Mouse (Mus musculus): ENCODE data around the gene Dcaf8.

Dcaf8 gene

DNA sequence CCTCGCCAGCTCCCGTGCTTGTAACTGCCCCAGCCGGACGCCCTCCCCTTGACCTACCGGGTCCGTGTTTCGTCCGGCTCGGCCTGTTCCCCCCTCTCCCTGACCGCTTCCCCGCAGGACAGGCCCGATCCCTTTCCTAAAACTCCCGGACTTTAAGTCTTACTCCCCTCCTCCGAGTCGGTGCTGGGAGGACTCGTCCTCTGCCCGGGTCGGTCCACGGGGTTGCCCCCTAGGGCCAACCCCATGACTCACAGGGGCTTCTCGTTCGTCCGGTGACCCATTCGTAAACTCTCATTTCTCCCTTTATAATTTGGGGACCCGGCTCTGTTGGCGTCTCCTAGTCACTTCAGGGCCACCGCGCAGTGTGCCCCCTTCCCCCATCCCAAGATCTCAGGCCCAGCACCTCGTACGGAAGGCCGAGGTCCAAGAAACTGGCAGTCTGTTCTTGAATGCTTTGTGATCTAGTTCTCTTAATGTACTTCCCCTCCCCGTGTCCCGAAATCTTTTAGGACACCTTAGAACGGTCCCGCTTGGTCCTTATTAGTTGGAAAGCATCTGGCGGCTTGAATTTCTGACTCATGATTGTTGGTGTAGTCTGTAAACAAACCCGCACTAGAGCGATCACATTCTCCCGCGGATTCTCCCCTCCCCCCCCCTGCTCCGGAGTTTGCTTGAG, 533 bp downstream of the Dcaf8 start:
- DNase-seq (ENCODE audit: low spot score) = peak; percentile 82

DNA sequence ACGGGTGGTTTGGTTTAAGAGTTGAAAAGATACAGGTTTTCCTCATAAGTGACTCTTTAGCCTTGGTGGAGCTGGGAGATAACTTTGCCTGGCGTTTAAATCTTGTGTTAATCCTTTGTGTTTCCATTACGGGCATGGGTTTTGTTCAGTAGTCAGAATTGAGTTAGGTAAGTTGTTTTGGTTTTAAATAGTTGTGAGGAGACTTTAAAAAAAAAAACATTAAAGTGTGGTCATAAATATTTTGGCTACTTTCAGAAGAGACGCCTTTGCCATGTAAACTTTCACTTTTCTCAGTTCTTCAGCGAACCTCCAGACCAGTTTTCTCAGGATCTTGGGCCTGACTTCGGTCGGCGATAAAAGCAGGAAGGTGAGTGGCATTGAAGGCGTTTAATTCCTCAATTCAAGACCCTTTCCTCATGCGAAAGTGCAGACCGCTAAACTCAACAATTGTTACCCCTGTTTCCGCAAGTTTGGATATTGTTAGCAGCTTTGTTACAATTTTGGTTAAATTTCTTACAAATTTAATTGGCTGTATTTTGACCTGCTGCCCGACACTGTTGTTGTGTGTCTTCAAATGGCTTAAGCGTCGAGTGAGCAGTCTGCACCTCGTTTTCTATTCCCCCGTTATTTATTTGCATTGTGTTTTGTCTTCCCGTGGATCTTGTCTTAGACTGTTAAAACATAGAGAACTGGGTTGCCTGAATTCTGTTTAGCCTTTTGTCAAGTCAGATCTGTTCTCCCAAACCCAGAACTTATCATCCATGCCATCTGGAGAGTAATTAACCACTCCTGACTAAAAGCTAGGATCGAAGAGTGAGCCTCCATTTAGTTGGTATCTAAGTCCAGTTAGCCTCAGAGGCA, 1.3 kb downstream of the Dcaf8 start:
- no peak for DNase-seq (ENCODE audit: low spot score)

DNA sequence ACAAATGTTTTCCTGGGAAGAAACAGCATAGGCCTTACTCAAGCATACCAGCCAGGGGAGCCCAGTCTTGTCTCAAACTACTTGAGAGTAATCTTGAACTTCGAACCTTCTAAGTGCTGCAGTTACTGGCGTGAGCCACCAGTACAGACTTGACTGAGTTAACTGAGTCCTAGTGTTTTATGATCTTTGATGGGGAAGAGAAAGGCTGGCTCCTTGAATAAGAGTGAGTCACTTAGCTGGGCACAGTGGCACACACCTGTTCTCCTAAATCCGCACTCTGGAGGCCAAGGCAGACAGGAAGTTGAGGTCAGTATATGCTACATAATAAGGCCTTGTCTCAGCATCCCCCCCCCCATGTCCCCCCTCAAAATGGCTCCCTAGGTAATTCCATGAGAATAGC, 6.7 kb downstream of the Dcaf8 start:
- no peak for DNase-seq (ENCODE audit: low spot score)

DNA sequence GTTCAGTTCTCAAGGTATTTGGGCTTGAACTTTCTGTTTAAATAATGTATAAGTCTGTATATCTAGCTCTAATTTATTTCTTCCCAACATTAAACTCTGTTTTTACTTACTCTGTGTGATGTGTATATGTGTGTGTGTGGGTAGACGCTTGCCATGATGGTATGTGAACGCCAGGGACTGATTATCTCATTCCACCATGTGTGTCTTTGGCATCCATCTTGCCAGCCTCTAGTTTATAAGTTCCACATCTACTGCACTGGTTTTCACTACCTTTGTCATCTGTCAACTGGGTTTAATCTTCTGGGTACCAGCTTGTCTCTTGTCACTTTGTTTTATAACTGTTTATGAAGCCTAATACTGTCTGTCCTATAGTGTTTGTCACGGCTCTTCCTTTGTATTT, 7.6 kb downstream of the Dcaf8 start:
- no peak for DNase-seq (ENCODE audit: low spot score)

DNA sequence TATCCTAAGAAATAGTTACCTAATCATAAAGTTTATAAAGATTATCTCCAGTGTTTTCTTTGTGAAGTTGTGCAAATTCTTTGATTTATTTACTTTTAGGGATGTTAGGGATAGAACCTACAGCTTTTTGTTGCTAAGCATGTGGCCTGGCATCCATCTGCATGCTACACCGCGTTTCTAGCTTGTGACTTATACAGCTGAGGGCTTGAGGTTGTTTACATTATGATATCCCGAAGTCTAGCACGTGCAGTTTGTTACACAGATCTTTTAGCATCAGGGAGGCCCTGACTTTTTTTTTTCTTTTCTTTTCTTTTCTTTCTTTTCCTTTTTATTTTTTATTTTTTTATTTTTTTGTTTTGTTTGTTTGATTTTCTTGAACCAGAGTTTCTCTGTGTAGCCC, 12.1 kb downstream of the Dcaf8 start:
- DNase-seq (ENCODE audit: low spot score) = no peak

DNA sequence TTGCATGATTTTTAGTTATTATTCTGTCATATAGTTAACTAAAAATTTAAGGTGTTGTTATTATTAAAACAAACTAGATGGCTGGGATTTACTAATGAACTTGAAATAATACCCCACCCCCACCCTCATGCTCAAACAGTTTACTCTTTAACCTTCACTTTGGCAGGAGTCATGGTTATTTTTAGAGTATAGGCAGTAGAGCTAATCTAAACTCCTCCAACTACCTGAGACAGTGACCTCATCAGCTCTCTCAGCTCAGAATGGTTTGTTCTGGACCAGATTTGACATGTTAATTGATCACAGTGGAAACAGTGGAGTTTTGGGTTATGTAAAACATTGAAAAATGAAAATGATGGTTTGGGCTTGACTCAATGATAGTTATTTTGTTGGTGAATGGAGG, 12.6 kb downstream of the Dcaf8 start:
- no peak for DNase-seq (ENCODE audit: low spot score)

DNA sequence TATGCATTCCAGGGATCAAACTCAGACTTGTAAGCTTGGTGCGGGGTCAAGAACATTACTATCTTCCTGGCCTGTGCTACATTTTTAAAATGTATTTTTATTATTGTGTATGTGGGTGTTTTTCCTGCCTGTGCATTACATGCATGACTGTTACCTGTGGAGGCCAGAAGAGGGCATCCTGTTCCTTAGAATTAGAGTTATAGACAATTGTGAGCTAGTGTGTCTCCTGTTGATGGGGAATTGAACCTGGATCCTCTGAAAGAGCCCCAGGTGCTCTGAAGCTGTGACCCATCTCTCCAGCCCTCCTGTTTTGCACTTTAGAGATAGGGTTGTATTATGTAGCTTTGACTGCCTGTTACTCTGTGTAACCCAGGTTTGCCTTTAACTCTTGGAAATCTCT, 14.1 kb downstream of the Dcaf8 start:
- no peak for DNase-seq (ENCODE audit: low spot score)

DNA sequence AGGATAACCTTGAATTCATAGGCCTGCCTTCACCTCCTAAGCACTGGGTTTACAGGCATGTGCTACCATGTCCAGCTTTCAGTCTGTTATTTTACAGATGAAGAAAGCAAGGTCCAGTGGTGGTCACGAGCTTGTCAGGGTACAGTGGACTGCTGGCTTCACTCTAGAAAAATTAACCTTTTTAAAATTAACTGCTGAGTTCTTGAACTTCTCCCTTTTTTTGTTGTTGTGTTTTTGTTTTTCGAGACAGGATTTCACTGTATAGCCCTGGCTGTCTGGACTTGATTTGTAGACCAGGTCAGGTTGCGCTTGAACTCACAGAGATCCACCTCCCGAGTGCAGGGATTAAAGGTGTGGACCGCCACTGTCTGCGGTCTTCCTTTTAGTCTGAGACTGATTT, 15.1 kb downstream of the Dcaf8 start:
- no peak for DNase-seq (ENCODE audit: low spot score)

DNA sequence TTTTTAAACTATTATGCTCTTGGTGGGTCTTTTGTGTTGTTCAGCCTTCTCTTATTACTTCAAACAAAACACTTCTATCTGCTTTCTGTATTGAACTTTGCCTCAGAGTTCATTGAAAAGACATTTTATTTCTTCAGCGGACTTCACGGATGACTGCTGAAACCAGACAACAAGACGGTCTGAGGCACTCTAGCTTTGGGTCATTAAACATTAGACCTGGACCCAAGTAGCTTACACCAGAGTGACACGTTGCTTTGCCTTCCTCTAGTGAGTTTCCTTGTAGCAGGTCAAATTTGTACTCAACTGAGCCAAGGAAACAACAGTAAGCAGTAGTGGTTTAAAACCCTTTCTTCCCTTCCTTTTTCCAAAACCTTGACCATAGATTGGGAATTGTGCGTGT, 20.0 kb downstream of the Dcaf8 start:
- DNase-seq (ENCODE audit: low spot score) = no peak

DNA sequence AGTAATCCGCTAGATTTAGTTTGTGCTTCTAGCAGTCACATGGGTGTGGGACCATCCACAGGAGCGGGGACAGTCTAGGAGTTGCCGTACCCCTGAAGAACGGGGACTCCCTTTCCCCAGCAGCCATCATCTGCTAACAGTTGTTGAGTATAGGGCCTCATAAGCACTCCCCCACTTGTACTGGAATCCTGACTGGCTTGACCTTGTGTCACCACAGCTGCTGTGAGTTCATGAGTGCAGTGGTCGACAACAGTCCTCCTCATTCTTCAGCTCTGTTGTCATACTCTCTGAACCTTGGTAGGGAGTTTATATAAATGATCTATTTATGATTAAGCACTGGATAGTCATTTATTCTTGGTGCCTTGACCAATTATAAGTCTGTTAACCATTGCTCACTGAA, 21.9 kb downstream of the Dcaf8 start:
- DNase-seq (ENCODE audit: low spot score) = no peak

DNA sequence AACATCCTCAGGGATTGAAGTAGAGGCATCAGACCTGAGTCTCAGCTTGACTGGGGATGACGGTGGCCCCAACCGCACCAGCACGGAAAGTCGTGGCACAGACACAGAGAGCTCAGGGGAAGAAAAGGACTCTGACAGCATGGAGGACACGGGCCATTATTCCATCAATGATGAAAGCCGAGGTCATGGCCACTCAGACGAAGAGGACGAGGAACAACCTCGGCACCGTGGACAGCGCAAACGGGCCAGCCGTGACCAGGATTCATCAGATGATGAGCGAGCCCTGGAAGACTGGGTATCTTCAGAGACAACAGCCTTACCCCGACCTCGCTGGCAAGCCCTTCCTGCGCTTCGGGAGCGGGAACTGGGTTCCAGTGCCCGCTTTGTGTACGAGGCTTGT, 24.5 kb downstream of the Dcaf8 start:
- DNase-seq (ENCODE audit: low spot score) = no peak

DNA sequence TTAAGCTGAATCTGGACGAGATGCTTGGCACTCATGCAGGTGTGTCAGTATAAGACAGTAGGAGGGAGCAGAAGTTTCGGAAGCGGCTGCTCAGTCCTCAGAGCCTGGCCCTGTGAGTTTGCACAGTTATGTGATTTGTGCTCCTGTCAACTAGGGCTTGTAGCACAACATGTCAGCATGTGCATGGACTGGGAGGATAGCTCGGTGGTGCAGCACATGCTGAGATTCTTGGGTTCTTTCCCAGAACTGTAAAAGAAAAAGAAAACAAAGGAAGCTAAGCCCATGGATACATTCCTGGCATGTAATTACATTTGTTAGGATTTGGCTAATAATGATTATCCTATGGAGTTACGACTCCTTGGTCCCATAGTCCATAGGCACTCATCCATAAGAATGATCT, 25.3 kb downstream of the Dcaf8 start:
- DNase-seq (ENCODE audit: low spot score) = no peak

DNA sequence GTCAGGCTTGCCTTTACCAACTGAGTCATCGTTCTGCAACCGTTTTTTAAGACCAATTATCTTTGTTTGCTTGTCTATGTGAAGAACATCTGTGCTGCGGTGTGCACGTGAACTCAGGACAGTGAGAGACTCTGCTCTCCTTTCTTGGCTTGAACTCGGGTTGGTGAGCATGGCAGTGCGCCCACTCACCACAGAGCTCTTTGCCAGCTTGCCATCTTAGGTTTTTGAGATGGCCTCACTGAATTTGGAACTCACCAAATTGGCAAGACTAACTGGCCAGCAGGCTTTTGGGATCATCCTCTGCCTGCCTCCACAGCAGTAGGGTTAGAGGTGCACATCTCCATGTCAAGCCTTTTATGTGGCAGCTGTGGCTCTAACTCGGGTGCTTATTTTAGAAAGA, 29.9 kb downstream of the Dcaf8 start:
- no peak for DNase-seq (ENCODE audit: low spot score)

DNA sequence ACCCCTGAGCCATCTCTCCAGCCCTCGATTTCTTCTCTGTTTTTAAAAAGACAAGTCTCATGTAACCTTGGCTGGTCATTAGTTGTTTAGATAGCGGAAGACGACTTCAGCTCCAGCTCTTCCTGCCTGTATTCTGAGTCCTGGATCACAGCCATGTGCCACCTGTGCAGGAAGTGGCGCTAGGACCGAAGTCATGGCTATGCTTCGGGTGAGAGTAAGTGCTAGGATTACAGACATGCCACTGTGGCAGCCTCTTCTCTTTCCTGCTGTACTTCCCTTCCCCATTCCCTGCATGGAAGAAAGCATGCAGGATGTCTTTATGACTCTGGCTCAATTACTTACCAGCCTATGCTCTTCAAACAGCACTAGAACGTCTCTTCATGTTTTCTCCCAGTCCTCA, 31.2 kb downstream of the Dcaf8 start:
- no peak for DNase-seq (ENCODE audit: low spot score)

DNA sequence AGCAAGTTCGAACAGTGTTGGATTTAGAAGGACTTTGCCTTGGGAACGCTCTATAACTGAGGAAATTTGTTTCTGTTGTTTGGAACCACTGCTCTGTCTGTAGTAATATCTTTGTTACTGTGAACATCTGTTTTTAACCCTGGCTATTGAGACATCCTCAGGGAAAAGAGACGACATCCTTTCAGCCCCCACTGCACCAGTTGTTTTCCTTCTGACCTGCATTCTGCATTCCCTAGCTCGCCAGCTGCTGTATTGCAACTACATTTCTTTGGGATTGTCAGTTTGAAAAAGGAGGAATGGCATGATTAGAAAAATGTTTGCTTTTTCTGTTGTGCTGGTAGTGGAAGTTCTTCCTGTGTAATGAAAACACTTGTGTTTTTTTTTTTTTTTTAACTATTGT, 33.0 kb downstream of the Dcaf8 start:
- DNase-seq (ENCODE audit: low spot score) = no peak

DNA sequence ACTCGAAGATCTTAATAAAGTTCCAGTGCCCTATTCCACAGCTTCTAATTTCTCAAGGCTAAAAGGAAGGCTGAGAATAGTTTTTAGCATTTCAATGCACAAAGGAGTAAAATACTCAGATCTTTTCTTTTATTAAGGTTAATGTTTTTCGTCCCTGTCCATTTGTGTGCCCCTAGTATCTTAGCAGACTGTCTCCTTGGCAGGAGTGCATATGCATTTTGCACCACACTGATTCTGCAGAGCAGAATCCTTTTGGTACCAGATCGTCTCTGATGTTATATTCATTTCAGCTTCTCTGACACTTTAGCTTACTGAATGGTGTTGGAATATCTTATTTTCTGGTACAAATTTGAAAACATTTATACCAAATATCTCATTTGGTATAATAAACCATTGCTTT, 33.9 kb downstream of the Dcaf8 start:
- DNase-seq (ENCODE audit: low spot score) = no peak

DNA sequence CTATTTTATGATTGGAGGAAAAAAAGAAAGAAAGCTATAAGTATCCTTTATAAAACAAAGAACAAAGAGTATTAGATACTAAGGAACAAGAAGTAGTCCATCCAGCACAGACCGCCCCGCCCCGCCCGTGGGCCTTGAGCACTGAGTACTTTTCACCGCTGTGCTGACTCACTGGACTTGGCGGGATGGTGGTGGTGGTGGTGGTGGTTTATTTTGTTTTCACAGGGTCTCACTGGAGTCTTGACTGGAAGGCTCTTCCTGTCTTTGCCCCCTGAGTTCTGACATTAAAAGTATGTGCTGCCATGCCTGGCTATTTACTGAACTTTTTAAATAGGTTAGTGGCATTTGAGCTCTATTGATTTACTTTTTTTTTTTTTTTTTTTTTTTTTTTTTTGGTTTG, 35.2 kb downstream of the Dcaf8 start:
- no peak for DNase-seq (ENCODE audit: low spot score)

DNA sequence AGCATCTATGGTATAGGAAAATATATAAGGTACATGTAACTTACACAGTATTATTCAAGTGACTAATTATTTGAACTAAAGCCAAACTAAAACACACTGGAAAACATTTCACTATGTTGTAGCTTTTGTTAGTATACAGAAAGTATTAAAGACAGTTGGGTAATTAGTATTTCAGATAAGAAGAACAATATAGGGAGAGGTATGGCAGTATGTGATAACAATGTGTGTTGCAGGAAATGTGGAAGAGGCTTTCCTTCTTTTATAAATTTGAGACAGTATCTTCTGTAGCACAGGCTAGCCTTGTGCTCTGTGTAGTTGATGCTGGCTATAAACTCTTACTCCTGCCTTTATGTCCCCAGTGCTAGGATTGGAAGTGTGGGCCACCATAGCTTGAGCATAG, 36.0 kb downstream of the Dcaf8 start:
- DNase-seq (ENCODE audit: low spot score) = no peak

DNA sequence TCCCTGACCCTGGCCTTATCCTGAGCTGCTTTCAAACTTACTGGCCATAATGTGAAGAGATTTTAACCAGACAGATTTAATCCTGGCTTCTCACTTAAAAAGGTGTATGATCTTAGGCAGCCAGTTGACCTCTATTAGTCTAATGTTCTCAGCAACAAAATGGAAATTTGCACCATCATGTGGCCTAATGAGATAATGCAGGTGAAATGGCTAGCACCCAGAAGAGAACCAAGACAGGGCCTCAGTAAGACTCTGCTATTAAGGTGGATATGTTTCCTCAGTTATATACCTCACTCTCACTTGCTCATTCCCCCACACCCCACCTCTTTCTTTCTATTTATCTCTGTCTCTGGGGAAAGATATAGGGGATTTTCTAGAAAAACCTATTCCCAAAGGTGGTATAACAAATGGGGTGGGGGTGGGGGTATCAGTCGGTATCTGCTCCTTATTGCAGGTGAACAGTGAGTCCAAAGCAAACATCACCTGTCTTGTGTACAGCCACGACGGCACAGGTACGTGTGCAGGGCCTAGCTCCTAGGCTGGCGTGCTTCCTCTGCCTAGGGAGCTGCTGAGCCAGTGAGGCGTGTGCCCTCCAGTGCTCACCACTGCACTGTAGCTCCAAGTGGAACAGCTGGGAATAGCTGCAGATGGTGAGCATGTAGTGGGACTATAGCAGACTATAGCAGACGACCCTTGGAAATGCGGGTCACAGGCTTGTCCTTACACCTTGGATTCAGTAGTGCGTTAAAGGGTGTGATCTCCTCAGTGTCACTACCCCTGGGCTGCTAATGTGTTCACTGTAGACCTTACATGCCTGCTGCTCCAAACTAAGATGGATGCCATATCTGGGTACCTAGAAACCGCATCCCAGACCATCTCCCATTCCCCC, 38.8 kb downstream of the Dcaf8 start:
- no peak for DNase-seq (ENCODE audit: low spot score)

DNA sequence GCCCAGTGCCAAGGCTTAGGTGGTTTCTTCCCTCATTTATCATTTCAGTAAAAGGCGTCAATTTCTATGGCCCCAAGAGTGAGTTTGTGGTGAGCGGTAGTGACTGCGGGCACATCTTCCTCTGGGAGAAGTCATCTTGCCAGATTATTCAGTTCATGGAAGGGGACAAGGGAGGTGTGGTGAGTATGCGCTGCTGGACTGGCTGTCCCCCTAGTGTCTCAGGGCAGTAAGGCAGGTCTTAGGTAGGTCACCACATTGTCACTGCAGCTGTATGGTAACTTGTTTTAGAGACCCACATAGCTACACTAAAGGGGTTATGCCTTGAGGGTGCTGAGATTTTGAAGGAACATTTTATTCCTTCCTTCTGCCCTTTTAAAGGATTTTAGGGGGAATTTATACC, 41.0 kb downstream of the Dcaf8 start:
- no peak for DNase-seq (ENCODE audit: low spot score)

DNA sequence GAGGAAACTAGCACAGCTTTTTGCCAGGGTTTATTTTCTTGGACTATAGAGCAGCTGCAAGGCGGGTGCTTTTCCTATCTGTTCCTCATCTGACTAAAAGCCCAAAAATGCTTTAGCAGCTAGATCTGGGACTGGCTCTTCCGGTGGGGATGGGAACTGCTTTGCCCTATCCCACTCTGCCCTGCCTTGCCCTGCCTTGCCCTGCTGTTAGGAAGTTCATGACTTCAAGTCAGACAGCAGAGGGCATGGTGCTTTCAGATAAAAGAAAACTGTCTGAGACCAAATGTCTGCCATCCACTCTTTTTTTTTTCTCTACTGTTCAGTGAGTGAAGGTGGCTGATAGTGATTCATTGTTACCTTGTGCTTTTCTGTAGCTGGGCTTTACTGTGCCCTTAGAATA, 43.7 kb downstream of the Dcaf8 start:
- DNase-seq (ENCODE audit: low spot score) = no peak

DNA sequence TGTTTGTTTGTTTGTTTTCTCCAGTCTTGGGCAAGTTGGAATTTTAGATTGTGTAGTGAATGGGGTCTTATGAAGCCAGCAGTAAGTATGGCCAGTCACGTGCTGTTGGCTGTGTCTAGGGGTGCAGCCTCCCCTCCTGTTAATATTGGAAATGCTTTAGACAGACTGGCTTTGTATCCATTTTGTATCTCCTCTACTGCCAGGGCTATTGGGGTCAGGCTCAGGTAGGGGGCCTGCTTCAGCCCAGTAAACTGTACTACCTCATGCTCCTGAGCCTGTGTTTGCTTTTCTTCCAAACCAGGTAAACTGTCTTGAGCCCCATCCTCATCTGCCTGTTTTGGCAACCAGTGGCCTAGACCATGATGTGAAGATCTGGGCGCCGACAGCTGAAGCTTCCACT, 44.3 kb downstream of the Dcaf8 start:
- DNase-seq (ENCODE audit: low spot score) = no peak

DNA sequence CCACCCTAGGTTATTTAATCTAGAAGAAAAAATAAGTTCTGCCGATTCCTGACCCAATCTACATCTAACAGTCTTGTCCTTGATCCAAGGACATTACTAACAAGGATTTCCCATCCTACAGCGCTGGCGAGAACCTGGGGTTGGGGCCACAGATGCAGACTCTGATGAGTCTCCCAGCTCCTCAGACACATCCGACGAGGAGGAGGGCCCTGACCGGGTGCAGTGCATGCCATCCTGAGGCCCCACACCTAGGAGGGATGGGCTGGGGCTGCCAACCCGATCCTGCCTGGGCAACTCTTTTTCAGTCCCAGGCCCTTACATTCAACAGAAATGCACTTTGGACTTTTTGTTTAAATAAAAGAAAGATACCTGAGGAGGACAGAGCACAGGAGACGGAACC, 46.6 kb downstream of the Dcaf8 start:
- DNase-seq (ENCODE audit: low spot score) = no peak
